Mouse (Mus musculus): ENCODE results near the gene Gm13030. TPM values are rescaled to one million over a fixed set of nuclear protein-coding genes. Genes with fewer than 3 reads are reported as not detected.

The Gm13030 gene
- polyA plus RNA-seq (2012; rRNA removed), result not detected in 2 replicates

GRCm38 (mm10) chr4:138873864-138874263, at the start of gene Gm13030:
TSS of gene Gm13030 (minus strand) at chr4:138873964.

DNA sequence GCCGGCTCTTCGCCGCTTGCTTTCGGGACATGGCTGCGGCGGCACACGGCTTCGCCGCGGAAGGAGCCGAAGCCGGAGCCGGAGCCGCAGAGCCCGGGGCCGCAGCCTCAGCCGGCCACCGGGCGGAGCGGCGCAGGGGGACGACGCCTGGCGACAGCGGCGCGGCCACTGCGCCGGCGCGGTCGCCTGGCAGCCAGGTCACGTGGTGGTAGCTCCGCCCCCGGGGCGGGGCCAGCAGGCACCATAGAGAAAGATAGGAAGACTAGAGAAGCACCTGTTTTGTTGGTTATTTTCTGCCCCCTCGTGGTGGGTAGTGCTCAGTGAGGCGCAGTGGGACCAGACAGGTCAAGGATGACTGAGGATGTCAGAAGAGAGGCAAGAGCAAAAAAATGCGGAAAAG, 40.0 kb upstream of the Gm13030 start, which contains the start of gene Otud3:
Gene Otud3, minus strand, starts transcription at position 149 of the 400 bp plus-strand sequence.

GRCm38 (mm10) chr4:138877731-138878130, 4.0 kb upstream of the Gm13030 start, which contains the start of gene Pla2g2e:
TSS of gene Pla2g2e (plus strand) at chr4:138877942.

GRCm38 (mm10) chr4:138863344-138863998, 10.3 kb downstream of the Gm13030 start, which contains the start of gene Pla2g5:
TSS of gene Pla2g5 (minus strand) at chr4:138863482.

Other genes with a start within 250 kb of the Gm13030 start
- gene Vwa5b1, start 238.1 kb downstream of the Gm13030 start, polyA plus RNA-seq (2012; rRNA removed), result 0.20 and 0.37 TPM in 2 replicates
- 0.68 and 0.73 TPM in 2 replicates for gene Pla2g2c, start 149.2 kb downstream of the Gm13030 start, polyA plus RNA-seq (2012; rRNA removed)
- 0.98 and 1.5 TPM in 2 replicates for gene Ubxn10, start 136.8 kb downstream of the Gm13030 start, polyA plus RNA-seq (2012; rRNA removed)
- gene Pla2g2f, start 116.3 kb downstream of the Gm13030 start, polyA plus RNA-seq (2012; rRNA removed), result 0.19 and 0.25 TPM in 2 replicates
- 0.22 and 0.24 TPM in 2 replicates for gene Pla2g2d, start 98.2 kb downstream of the Gm13030 start, polyA plus RNA-seq (2012; rRNA removed)
- 0.17 and 0.53 TPM in 2 replicates for gene Pla2g5, start 10.5 kb downstream of the Gm13030 start, polyA plus RNA-seq (2012; rRNA removed)
- gene Pla2g2e, start 4.0 kb upstream of the Gm13030 start, polyA plus RNA-seq (2012; rRNA removed), result not detected in 2 replicates
- 7.8 and 9.4 TPM in 2 replicates for gene Otud3, start 40.0 kb upstream of the Gm13030 start, polyA plus RNA-seq (2012; rRNA removed)
- 0.05 TPM in 1 of 2 replicates, not detected in the other for gene Rnf186, start 93.1 kb upstream of the Gm13030 start, polyA plus RNA-seq (2012; rRNA removed)
- gene Tmco4, start 98.9 kb upstream of the Gm13030 start, polyA plus RNA-seq (2012; rRNA removed), result 0.85 and 1.8 TPM in 2 replicates
- gene Htr6, start 201.6 kb upstream of the Gm13030 start, polyA plus RNA-seq (2012; rRNA removed), result 0.11 and 0.61 TPM in 2 replicates
- 15.3 and 33.4 TPM in 2 replicates for gene Nbl1, start 219.0 kb upstream of the Gm13030 start, polyA plus RNA-seq (2012; rRNA removed)